Mouse (Mus musculus): ENCODE data around the gene Uqcrq.

The Uqcrq gene

GRCm38 (mm10) chr11:53430670-53431346 is at the start of gene Uqcrq, which contains the start of gene Gdf9:
Gene Uqcrq, minus strand, starts transcription at chr11:53430831.
Gene Gdf9, plus strand, starts transcription at chr11:53431023.
- TF ChIP-seq GATA4 (IDR thresholded peaks at IDR 0.05; ENCODE audit: insufficient replicate concordance, low read length): no peak; the same call in 1 of the 2 replicates

- TF ChIP-seq GATA4 (IDR thresholded peaks at IDR 0.05; ENCODE audit: insufficient replicate concordance, low read length): no peak
Observed at GRCm38 (mm10) chr11:53479783-53480301, 49.2 kb upstream of the Uqcrq start, which contains the start of the genes Gm9945 and Sowaha. Gene Gm9945, plus strand, starts transcription at chr11:53480166. Gene Sowaha, minus strand, starts transcription at chr11:53480274.

- TF ChIP-seq GATA4 (IDR thresholded peaks at IDR 0.05; ENCODE audit: insufficient replicate concordance, low read length): no peak
Observed at GRCm38 (mm10) chr11:53479171-53479782, 48.6 kb upstream of the Uqcrq start.

GRCm38 (mm10) chr11:53478383-53479170 is 47.9 kb upstream of the Uqcrq start:
- no peak for TF ChIP-seq GATA4 (IDR thresholded peaks at IDR 0.05; ENCODE audit: insufficient replicate concordance, low read length)

GRCm38 (mm10) chr11:53477833-53478232 is 47.2 kb upstream of the Uqcrq start:
- TF ChIP-seq GATA4 (IDR thresholded peaks at IDR 0.05; ENCODE audit: insufficient replicate concordance, low read length): no peak

GRCm38 (mm10) chr11:53475620-53476019 is 45.0 kb upstream of the Uqcrq start:
- no peak for TF ChIP-seq GATA4 (IDR thresholded peaks at IDR 0.05; ENCODE audit: insufficient replicate concordance, low read length)

GRCm38 (mm10) chr11:53472709-53473108 is 42.1 kb upstream of the Uqcrq start:
- no peak for TF ChIP-seq GATA4 (IDR thresholded peaks at IDR 0.05; ENCODE audit: insufficient replicate concordance, low read length)

GRCm38 (mm10) chr11:53469968-53470695 is 39.5 kb upstream of the Uqcrq start, which contains the start of gene Gm9837:
Gene Gm9837, minus strand, starts transcription at chr11:53470479.
- TF ChIP-seq GATA4 (IDR thresholded peaks at IDR 0.05; ENCODE audit: insufficient replicate concordance, low read length): peak; percentile 32; the same call in 1 of the 2 replicates

GRCm38 (mm10) chr11:53469294-53469967 is 38.8 kb upstream of the Uqcrq start:
- TF ChIP-seq GATA4 (IDR thresholded peaks at IDR 0.05; ENCODE audit: insufficient replicate concordance, low read length): no peak

- TF ChIP-seq GATA4 (IDR thresholded peaks at IDR 0.05; ENCODE audit: insufficient replicate concordance, low read length): no peak
Observed at GRCm38 (mm10) chr11:53466231-53466971, 35.8 kb upstream of the Uqcrq start.

- 0 out of 2 replicates have a peak, but pooled peaks have one; percentile 11 for TF ChIP-seq GATA4 (IDR thresholded peaks at IDR 0.05; ENCODE audit: insufficient replicate concordance, low read length)
Observed at GRCm38 (mm10) chr11:53463551-53464424, 33.2 kb upstream of the Uqcrq start.

GRCm38 (mm10) chr11:53461727-53462126 is 31.1 kb upstream of the Uqcrq start:
- peak; percentile 43; the same call in 1 of the 2 replicates for TF ChIP-seq GATA4 (IDR thresholded peaks at IDR 0.05; ENCODE audit: insufficient replicate concordance, low read length)

Measured in liver, adult (tissue).